ENCODE assay signal across 21 mouse cellular contexts in genomic region chr5:34791141-34791540, GRCm38 (mm10).
"Had no signal": no experiment of that assay in that cellular context is flagged by ENCODE, and none has a peak within 500 bp of the region (broad histone marks: within the 10 kb centered on the region; RNA-seq: fewer than 3 reads in every experiment).

No protein-coding gene starts in this region.

- DNase-seq: liver, postnatal 0 days; lung, adult 2 months; lung, postnatal 14 days; lung, postnatal 4 days; midbrain, embryonic 14.5 days; retina, postnatal 1 day; right cerebral cortex, adult 18-20 months; right cerebral cortex, postnatal 25 days; right cerebral cortex, postnatal 4 days; spleen, adult 18-20 months; thymus, adult 18-20 months; thymus, postnatal 14 days; thymus, postnatal 36 days had no signal

- H3K4me1 ChIP-seq: lung, embryonic 15.5 days; midbrain, embryonic 10.5 days; midbrain, embryonic 12.5 days; neural tube, embryonic 13.5 days; neural tube, embryonic 15.5 days had no signal

- H3K4me3 ChIP-seq: lung, embryonic 15.5 days; midbrain, embryonic 10.5 days; midbrain, embryonic 12.5 days; myocyte; neural tube, embryonic 13.5 days; neural tube, embryonic 15.5 days had no signal

- H3K9me3 ChIP-seq: lung, embryonic 15.5 days; midbrain, embryonic 10.5 days; midbrain, embryonic 12.5 days; neural tube, embryonic 13.5 days; neural tube, embryonic 15.5 days had no signal

- H3K27me3 ChIP-seq: lung, embryonic 15.5 days; midbrain, embryonic 12.5 days; neural tube, embryonic 13.5 days; neural tube, embryonic 15.5 days had no signal

- H3K27ac ChIP-seq: lung, embryonic 15.5 days; midbrain, embryonic 10.5 days; midbrain, embryonic 12.5 days; neural tube, embryonic 13.5 days; neural tube, embryonic 15.5 days had no signal

- ATAC-seq: liver, postnatal 0 days; lung, postnatal 0 days; midbrain, embryonic 16.5 days had no signal
